Mouse (Mus musculus) gastrocnemius, postnatal 4 days (tissue): Measurements from ENCODE around the gene Nup107. TPM values are rescaled to one million over a fixed set of nuclear protein-coding genes. Genes with fewer than 3 reads are reported as not detected.
A peak's percentile ranks its signal among the peaks of the same experiment; 100 is the strongest.
"Not testable (repeated sequence)": the region's sequence is repeated elsewhere in the genome, so short reads cannot be mapped to it uniquely, and the experiment has no call there.

Experiments used
- DNase-seq, 2 experiments: peaks; one replicate each; pipeline ENCODE4 v3.0.0; 2021 to 2022; ENCODE audit warnings: low spot score in 2 of 2, mixed read lengths in 2 of 2
- total RNA-seq, 2 experiments: library from RNA; stranded (reverse); gene quantifications; 2 replicates each; pipeline ENCODE4 v1.2.3; 2021

Gene Nup107
- total RNA-seq, 2 experiments from 2014 or later = 16.8 to 21.3 TPM

DNA sequence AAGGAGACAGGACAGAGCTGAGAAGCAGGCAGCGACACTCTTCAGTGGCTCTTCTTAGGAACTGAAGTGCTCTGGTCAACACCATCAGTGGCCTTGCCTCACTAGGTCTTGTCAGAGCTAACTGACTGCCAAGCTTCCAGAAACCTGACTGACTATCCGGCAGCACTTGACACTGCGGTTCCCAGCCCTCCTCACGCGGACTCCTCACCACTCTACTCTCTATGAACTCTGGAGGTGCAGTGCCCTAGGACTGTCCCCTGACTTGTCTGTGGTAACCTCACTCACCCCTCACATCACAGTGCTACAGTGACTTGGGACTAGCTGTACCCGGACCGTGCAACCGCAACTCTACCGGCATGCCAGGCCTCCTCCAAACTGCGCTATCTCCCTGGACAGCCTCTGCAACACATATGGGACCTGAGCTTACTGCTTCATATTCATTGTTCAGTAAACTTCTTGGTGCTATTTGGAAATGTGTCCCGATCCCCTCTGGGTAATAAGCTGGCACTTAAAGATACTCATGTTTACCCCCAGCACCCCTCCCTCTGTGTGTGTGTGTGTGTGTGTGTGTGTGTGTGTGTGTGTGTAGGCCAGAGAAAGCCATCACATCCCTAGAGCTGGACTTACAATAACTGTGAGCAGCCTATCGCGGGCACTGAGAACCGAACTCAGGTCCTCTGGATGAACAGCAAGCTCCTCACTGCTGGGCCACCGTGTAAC lies 53.4 kb downstream of the Nup107 start:
- no peak for DNase-seq

GRCm38 (mm10) chr10:117738140-117738921 lies 54.2 kb downstream of the Nup107 start:
- DNase-seq = no peak

GRCm38 (mm10) chr10:117737498-117737897 lies 55.0 kb downstream of the Nup107 start:
- DNase-seq = not testable (repeated sequence)

DNA sequence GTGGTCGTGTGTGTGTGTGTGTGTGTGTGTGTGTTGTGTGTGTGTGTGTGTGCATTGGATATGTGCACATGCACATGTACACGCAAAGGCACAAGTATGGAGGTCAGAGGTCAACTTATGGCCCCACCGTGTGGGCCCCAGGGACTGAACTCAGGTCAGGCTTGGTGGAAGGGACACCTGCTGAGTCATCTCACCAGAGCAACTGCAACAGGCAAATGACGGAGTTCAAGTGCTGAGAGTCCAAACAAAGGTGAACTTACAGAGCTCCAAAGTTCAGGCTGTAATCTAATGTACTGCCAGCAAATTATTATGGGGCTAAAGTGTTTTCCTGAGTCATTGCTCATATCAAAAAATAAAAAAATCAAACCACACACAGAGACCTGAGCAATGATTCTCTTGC lies 55.4 kb downstream of the Nup107 start:
- no peak for DNase-seq

DNA sequence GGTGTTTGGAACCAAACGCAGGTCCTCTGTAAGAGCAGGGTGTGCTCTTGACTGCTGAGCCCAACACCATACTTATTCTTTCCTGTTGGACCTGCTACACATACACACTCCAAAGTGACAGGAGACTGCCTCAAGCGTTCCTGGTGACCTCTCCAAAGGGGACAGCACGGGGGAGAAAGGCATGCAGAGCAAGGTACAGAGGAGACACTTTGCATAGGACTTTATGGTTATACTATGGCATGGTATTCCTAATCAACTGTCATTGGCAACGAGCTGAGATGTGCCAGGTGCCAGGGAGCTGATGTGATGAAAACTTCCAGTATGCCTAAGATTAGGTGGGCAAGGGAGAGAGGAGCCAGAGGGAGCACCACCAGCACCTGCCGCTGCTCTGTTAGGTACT lies 55.9 kb downstream of the Nup107 start:
- DNase-seq = no peak

GRCm38 (mm10) chr10:117735396-117735795 lies 57.1 kb downstream of the Nup107 start:
- DNase-seq = not testable (repeated sequence)

DNA sequence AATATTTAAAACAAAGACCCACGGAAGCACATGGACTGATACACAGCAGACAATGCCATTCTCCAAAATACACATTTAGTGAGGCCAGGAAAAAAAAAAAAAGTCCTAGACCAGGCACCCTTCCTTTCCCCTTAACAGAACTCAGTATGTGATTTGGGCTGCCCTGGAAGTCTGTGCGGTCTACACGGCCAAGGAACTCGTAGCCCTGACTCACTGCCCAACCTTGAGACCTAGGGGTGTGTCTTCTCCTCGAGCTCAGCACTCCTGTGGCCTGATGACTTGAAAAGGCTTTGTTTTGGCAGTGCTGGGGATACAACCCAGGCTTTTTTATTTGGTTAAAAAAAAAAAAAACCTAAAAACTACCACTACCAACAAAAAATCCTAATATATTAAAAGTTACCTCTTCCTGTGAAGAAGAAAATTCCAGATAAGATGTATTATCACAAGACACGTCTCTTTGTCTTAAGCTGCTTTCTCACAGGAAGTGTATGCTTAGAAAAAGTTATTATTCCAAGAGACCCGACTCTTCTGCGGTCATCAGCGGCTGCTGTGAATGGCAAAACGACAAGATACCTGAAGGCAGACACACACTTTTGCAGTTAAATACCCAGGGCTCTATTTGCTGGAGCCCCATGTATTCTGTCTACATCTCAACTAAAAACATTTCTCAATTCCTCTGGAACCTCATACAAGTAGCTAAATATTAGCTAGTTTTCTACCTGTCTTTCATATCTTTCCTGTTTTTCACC lies 58.2 kb downstream of the Nup107 start:
- not testable (repeated sequence) for DNase-seq

DNA sequence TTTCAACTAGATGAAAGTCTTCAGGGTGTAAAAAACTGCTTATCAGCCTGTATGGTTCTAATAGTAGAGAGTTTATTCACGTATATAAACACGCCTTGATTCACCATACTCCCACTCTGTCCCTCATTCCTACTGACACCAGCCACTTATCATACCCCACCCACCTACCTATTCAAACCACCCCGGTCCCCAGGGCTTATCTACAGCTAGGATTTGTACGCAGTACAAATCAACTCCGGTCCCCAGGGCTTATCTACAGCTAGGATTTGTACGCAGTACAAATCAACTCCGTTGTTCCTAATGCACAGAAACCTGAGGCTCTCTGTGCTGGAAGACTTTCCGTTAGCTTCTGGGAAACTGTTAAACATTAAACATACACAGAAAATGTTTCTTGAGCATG lies 58.9 kb downstream of the Nup107 start:
- DNase-seq = not testable (repeated sequence)

DNA sequence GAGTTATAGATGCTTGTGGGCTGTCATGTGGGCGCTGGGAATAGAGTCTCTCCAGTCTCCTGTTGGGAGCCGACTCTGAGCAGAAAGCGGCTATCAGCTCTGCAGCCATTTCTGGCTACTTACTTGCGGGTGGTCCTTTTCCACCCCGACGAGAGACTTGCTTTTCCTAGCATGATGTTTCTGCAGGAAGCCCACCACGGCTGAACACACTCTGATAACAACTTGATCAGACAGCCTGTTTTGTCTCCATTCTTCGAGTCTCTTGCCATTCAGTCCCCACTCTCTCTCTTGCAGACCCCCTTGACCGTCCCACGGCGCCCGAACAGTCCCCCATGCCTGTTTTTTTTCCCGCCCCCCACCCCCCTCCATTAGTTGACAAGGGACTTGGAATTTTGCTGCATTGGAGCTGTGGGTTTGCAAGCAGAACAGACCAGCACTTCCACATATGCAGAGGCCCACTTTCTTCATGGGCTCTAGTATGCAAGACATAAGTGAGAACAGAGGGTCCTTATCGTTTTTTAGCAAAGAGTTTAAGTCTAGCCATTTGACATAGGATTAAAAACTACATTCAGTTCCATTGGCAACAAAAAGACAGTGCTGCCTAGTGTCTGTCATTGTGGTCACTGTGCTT lies 59.4 kb downstream of the Nup107 start:
- no peak for DNase-seq

DNA sequence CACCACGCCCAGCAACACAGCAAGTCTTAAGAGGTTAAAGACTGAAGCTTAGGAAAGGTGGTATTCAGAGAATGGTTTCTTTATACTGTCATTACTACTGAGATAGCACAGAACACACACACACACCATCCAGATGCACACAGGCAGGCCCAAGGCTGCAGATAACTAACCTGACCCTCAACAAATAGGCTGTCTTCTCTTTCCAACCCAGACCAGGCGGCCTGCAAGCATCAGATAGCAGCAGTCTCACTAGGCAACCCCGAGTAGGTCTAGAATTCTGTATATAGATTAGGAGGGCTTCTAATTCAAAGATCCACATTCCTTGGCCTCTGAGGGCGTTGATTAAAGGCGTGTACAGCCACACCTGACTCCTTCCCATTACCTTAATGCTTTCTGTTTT lies 60.3 kb downstream of the Nup107 start:
- DNase-seq = no peak

- peak in 1 of 2 experiments; percentile 40 for DNase-seq
Measured at GRCm38 (mm10) chr10:117731244-117732101, 61.0 kb downstream of the Nup107 start.

GRCm38 (mm10) chr10:117730637-117731203 lies 61.8 kb downstream of the Nup107 start:
- DNase-seq = no peak

GRCm38 (mm10) chr10:117730140-117730539 lies 62.4 kb downstream of the Nup107 start:
- no peak for DNase-seq

GRCm38 (mm10) chr10:117729139-117729814 lies 63.2 kb downstream of the Nup107 start:
- DNase-seq = no peak

DNA sequence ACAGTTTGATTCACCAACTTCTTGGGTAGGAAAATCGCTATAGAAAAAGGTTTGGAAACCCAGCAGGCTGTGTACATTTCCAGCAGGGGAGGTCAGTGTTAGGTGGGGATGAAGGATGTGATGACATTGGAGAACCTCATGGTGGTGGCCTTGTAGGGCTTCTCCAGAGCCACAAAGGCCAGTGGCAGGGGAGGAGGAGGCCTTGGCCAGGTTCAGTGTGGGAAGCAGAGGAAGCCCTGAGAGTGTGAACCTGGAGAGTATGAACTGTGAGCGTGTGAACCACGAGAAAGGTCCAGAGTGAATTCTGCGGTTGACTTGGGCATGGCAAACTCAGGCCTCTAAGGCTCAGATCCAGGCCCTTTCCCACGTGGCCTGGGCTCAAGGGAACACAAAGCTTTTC lies 63.9 kb downstream of the Nup107 start:
- no peak for DNase-seq

DNA sequence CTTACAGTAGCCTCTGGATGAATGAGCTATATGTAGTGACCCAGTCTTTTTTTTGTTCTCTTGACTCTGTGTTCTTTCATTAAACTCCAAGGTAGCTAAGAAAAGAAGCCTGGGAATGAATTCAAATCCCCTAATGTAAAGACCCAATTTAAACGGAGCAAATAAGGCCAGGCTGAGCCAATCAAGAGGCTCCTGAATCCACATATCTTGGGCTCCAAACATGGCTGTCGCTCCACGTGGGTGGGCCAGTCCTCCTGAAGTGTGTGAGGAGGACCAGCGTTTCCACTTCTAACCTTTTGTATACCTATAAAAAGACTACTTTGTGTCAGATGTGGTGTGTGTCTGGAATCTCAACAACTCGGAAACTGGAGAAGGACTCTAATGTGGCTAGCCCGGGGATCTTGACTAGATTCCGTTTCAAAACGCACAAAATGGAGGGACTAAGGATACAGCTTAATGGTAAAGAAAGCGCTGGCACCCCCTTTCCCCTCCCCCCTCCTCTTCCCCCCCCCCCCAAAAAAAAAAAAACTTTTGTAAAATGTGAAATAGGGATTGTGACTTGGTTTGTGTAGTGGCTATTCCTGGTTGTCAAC lies 64.9 kb downstream of the Nup107 start:
- no peak for DNase-seq

DNA sequence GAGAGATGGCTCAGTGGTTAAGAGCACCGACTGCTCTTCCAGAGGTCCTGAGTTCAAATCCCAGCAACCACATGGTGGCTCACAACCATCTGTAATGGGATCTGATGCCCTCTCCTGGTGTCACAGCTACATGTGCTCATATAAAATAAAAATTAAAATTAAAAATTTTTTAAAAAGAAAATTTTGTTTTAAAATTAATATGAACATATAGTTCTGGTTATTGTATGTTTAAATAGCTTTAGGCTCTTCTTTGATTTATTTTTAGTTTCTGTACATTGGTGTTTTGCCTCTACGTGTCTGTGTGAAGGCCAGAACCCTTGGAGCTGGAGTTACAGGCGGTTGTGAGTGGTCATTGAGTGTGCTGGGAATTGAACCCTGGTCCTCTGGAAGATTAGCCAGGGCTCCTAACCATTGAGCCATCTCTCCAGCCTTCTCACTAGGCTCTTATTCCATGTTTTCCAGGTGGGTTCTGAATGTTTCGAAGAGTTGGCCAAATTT lies 65.6 kb downstream of the Nup107 start:
- no peak for DNase-seq

DNA sequence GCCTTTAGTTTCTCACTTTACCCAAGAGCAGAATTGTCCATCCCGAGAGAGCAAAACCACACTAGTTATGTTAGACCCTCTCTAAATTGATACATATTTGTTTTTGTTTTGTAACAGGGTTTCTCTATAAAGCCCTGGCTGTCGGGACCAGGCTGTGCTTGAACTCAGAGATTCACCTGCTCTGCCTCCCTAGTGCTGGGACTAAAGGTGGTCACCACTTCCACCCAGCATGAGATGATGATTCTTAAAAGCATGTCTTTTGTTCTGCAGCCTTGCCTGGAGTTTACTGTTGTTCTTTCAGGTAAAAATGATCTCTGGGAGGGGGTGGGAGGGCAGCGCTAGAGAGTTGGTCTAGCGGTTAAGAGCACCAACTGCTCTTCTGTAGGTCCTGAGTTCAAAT lies 66.2 kb downstream of the Nup107 start:
- no peak for DNase-seq

DNA sequence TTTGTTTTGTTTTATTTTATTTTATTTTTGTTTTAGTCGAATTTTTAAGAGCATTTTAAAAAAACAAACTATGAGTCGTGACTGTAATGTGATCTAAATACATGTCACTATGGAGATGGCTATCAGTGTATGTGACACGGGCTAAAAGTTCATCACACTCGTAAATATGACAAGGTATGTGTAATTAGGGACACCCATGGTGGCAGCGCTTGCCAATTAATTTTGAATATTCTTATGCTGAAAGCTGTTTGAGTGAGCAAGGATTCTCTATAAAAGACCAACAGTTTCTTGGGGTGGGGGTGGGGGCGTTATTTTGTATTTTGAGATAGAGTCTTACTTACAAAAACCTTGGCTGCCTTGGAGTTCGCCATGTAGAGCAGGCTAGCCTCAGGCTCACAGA lies 66.8 kb downstream of the Nup107 start:
- no peak for DNase-seq
